Mouse (Mus musculus) embryonic fibroblast, embryonic 13.5 days (primary cell): ENCODE results near the gene Creg1. TPM values are rescaled to one million over a fixed set of nuclear protein-coding genes. Genes with fewer than 3 reads are reported as not detected.

Experiments
- H3K27ac ChIP-seq: 2 replicates; pipeline ENCODE4 v1.5.1; 2012; ENCODE audit warnings: low read length, control low read depth, inconsistent platforms; ENCODE audit not compliant: insufficient read depth
- H3K4me1 ChIP-seq: 2 replicates; pipeline ENCODE4 v1.6.1; 2011; ENCODE audit warnings: low read length; ENCODE audit not compliant: control insufficient read depth, insufficient read depth
- H3K4me3 ChIP-seq: 2 replicates; pipeline ENCODE4 v1.5.1; 2011; ENCODE audit warnings: mild to moderate bottlenecking, control low read depth, low read length; ENCODE audit not compliant: insufficient read depth
- CTCF ChIP-seq: IDR thresholded peaks from 2 replicates; pipeline ENCODE4 v1.5.1; 2011; ENCODE audit warnings: mild to moderate bottlenecking, control low read depth, low read length, moderate library complexity, borderline replicate concordance; ENCODE audit not compliant: insufficient read depth
- POLR2A ChIP-seq: IDR thresholded peaks from 2 replicates; pipeline ENCODE4 v1.6.1; 2011; ENCODE audit warnings: low read depth, mild to moderate bottlenecking, control low read depth, low read length, moderate library complexity
- polyA plus RNA-seq: library from polyadenylated mRNA; stranded (reverse); fragments of >200 nt; gene quantifications from 2 replicates; pipeline ENCODE4 v1.2.4, GENCODE M21; 2011; ENCODE audit warnings: low read depth; ENCODE audit not compliant: missing spikeins, insufficient read length

Gene Creg1
- polyA plus RNA-seq, 1 experiment: 37.5 TPM

DNA sequence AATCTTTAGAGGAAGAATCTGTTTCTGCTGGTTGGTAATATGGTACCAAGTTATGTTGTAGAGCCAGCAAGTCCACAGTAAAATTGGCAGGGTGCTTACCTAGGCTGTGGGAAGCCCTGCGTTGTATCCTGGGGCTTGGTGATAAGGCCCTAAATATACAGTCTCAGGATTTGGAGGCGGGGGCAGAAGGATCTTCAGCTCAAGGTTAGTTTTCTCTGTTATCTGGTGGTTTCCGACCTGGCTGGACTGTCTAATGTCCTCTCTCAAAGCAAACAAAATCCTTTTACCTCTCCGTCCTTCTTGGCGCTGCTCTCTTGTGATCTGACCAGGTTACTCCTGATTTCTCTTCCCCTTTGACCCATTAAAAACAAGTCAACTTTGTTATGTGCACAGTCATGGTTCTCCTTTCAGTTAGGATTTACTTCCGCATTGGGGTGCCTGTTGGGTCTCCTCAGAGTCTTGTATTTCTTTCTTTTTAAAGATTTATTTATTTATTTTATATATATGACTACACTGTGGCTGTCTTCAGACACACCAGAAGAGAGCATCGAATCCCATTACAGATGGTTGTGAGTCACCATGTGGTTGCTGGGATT is 2.8 kb downstream of the Creg1 start:
- Histone ChIP-seq H3K4me3 (no peak overlapping the region), H3K27ac (no peak overlapping the region), H3K4me1 (no peaks in the 10 kb centered on the region; the same call in 1 of the 2 replicates)
- TF ChIP-seq POLR2A: no peak
- no peak for TF ChIP-seq CTCF

- TF ChIP-seq CTCF (no peak), POLR2A (no peak)
- no peak overlapping the region for H3K27ac ChIP-seq
- no peak overlapping the region for H3K4me3 ChIP-seq
- H3K4me1 ChIP-seq: no peaks in the 10 kb centered on the region; the same call in 1 of the 2 replicates
Measured at GRCm38 (mm10) chr1:165768894-165769512, 5.5 kb downstream of the Creg1 start.

DNA sequence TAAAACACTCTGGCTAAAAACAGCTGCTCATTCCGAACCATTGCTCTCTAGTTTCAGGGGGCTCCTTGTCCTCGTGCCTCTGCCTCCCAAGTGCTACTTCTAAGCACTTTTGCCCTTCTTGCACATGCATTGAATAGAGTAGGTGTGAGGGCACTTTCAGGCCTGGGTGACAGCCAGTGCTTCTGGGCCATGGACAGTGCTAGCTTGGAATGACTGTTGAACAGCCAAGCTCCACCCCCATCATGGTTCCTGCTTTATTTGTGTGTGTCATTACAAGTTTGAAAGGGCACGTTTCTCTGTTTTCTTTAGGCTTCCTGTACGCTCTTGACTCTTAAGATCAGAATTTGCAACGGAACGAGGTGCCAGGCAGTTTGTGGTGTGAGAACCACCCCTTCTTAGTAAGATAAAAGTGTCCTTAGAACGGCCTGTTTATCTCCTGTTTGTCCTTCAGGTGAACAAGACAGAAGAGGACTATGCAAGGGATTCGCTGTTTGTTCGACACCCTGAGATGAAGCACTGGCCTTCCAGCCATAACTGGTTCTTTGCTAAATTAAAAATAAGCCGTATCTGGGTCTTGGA is 6.7 kb downstream of the Creg1 start:
- no peaks in the 10 kb centered on the region for H3K4me1 ChIP-seq
- H3K27ac ChIP-seq: no peak overlapping the region
- TF ChIP-seq CTCF (no peak), POLR2A (no peak)
- H3K4me3 ChIP-seq: no peak overlapping the region

GRCm38 (mm10) chr1:165771491-165771897 is 7.9 kb downstream of the Creg1 start:
- no peak for TF ChIP-seq POLR2A
- peak; percentile 69 for TF ChIP-seq CTCF
- H3K4me1 ChIP-seq: 0 out of 2 replicates have a peak, but pooled peaks cover 2% of the 10 kb centered on the region
- H3K27ac ChIP-seq: no peak overlapping the region
- no peak overlapping the region for H3K4me3 ChIP-seq

DNA sequence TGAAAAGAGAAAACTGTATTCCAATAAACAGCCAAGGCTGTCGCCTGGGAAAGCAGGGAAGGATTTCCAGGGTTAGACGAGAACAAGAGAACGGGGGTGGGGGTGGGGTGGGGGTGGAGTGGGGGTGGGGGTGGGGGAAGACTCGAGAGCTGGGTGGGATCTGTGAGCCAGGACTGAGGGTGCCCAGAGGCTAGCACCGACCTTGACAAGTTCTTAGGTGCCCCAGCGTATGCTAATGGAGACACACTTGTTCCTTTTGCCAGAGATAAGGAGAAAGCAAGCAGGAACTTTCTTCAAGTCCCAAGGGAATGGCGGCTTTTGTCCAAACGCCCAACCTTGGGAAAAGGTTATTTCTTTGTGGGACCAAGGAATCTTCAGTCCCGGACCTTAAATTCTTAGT is 8.5 kb downstream of the Creg1 start:
- Histone ChIP-seq H3K4me1 (0 out of 2 replicates have a peak, but pooled peaks cover 2% of the 10 kb centered on the region), H3K4me3 (no peak overlapping the region), H3K27ac (no peak overlapping the region)
- TF ChIP-seq POLR2A (no peak), CTCF (no peak)

DNA sequence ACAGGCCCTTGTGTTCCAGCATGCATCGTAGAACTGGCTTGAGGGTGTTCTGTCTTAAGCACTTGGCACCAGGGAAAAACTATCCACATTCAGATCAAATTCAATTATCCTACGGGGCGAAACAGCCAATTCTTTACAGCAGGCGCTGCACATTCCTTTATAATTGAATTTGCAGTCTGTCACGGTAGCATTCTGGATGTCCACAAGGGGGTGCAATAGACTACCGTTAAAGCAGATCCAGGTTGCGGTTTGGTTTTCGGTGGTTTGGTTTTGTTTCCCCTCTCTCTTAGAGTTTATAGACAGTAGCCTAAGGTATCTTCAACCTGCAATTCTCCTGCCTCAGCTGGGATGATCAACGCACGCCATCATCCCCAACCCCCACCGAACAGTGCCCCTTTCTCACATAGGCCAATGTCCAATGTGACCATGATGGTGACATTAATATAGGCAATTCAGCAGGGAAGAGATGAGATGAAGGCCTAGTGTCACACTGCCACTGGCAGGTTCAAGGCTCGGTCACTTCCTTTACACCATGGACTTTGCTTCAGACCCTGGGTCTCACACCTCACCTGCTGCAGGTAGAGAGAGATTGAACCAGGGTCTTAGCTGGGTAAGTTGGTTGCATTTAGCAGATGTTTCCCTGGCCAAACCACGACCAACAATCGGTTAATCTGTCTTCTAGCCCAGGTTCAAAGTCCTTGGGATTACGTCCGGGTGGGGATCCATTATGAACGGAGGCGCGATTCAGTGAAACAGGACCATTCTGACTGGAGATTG is 12.2 kb downstream of the Creg1 start:
- no peak overlapping the region for H3K27ac ChIP-seq
- TF ChIP-seq POLR2A (no peak; the same call in 1 of the 2 replicates), CTCF (no peak)
- H3K4me3 ChIP-seq: no peak overlapping the region
- 0 out of 2 replicates have a peak, but pooled peaks cover 2% of the 10 kb centered on the region for H3K4me1 ChIP-seq

GRCm38 (mm10) chr1:165779954-165780585 is 16.5 kb downstream of the Creg1 start:
- TF ChIP-seq CTCF (no peak), POLR2A (no peak)
- Histone ChIP-seq H3K4me3 (peak overlapping the region; percentile 43), H3K27ac (no peak overlapping the region), H3K4me1 (0 out of 2 replicates have a peak, but pooled peaks cover 2% of the 10 kb centered on the region)

DNA sequence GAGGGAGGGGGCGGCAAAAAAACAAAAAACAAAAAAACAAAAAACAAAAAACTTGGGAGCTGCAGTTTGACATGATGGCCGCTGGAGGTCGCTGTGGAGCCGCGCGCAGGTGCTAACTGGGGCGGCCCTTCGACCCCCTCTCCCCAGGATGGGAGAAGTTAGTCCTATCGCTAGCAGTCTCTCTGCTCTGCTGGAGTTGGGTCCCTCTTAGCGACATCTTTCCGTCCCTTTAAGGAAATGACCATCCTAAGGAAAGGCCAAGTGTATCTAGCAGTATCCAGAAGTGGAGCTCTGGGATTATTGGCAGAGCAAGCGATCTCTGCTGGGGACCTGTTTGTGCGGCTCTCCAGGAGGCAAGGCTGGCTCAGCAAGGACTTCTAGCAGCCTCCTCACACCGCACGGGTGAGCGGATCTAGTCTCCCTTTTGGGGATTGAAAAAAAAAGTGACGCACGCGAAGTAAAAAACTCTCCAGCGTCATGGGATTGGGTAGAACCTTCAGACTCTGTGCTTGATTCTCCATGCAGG is 17.1 kb downstream of the Creg1 start:
- H3K4me1 ChIP-seq: 0 out of 2 replicates have a peak, but pooled peaks cover 2% of the 10 kb centered on the region
- no peak overlapping the region for H3K27ac ChIP-seq
- TF ChIP-seq POLR2A (no peak), CTCF (peak; percentile 60)
- H3K4me3 ChIP-seq: peak overlapping the region; percentile 43

DNA sequence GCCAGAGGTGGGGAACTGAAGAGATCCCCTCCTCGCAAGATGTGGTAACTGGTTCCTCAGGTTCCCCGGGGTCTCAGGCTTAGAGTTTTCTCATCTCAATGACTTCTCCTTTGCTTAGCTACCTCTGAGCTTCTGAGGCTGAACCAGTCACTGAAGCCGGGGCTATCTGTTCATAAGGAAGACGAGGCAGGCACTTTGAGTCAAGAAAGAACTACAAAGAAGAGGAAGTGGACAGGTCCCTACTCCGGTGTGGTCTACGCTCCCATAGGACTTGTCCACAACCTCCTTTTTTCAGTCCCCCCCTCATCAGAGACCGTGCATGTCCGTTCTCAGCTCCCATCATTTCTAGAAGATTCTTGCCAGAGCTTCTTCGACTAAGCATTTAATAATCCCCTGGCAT is 17.9 kb downstream of the Creg1 start:
- Histone ChIP-seq H3K27ac (no peak overlapping the region), H3K4me3 (no peak overlapping the region)
- no peak for TF ChIP-seq POLR2A
- no peak for TF ChIP-seq CTCF

More for the DNA sequence above, 17.9 kb downstream of the Creg1 start:
- H3K4me1 ChIP-seq: no peaks in the 10 kb centered on the region; the same call in 1 of the 2 replicates
